8 mouse cellular contexts compared by ENCODE assay signal in genomic region chr12:86894184-86894839, GRCm38 (mm10). TPM values are rescaled to one million over a fixed set of nuclear protein-coding genes. Genes with fewer than 3 reads are reported as not detected.
DNase-seq lines count a peak whose midpoint lies in the region; ATAC-seq and TF ChIP-seq lines count a peak whose summit lies in the region.

No protein-coding gene starts in this region.

- peak overlapping the region; percentile 88 for H3K4me2 ChIP-seq in heart, embryonic 11.5 days
- H3K4me2 ChIP-seq in kidney, embryonic 15.5 days: peak overlapping the region; percentile 68
- H3K4me2 ChIP-seq in limb, embryonic 15.5 days: peak overlapping the region; percentile 62
- H3K4me2 ChIP-seq in midbrain, postnatal 0 days (ENCODE audit: low read depth, low read length, poor library complexity, severe bottlenecking): peak overlapping the region; percentile 46

- DNase-seq in brain, embryonic 14.5 days (ENCODE audit: low read depth): peak; percentile 100
- peak; percentile 100 for DNase-seq in midbrain, postnatal 0 days (ENCODE audit: low spot score)
- peak; percentile 93 to 97 for DNase-seq in spleen, postnatal 10 days (ENCODE audit: low spot score in 2 of 2)

- H3K79me2 ChIP-seq in C2C12 (ENCODE audit: control insufficient read depth, insufficient read depth): peaks cover 32% of the 10 kb centered on the region

- H3ac ChIP-seq in C2C12 (ENCODE audit: control insufficient read depth, insufficient read length, low read depth): peak overlapping the region; percentile 52

- H3K9ac ChIP-seq in heart, embryonic 11.5 days (ENCODE audit: low read depth, low read length): peak overlapping the region; percentile 80
- H3K9ac ChIP-seq in kidney, embryonic 15.5 days: peak overlapping the region; percentile 49
- 0 out of 2 replicates have a peak overlapping the region, but pooled peaks have one; percentile 33 for H3K9ac ChIP-seq in limb, embryonic 15.5 days
- peak overlapping the region; percentile 42; the same call in 1 of the 2 replicates for H3K9ac ChIP-seq in midbrain, postnatal 0 days (replicated peaks; ENCODE audit: low read length, poor library complexity, severe bottlenecking)

- WGBS in heart, embryonic 11.5 days (ENCODE audit: insufficient replicate concordance): 0% methylated on average over 23 of the region's 26 CpGs
- under 1% methylated on average over 22 of the region's 26 CpGs for WGBS in kidney, embryonic 15.5 days
- 0% methylated on average over 21 of the region's 26 CpGs for WGBS in limb, embryonic 15.5 days
- 0% methylated on average over 23 of the region's 26 CpGs for WGBS in midbrain, postnatal 0 days

- peaks cover 86% of the 10 kb centered on the region for H3K4me1 ChIP-seq in heart, embryonic 11.5 days (ENCODE audit: control insufficient read depth, insufficient read depth, low read length)
- H3K4me1 ChIP-seq in kidney, embryonic 15.5 days: peaks cover 93% of the 10 kb centered on the region
- peaks cover 95% of the 10 kb centered on the region for H3K4me1 ChIP-seq in limb, embryonic 15.5 days
- H3K4me1 ChIP-seq in midbrain, postnatal 0 days (ENCODE audit: insufficient read depth, low read length): peaks cover 64% of the 10 kb centered on the region

- peak overlapping the region; percentile 99 for H3K27ac ChIP-seq in heart, embryonic 11.5 days (ENCODE audit: low read depth, low read length)
- peak overlapping the region; percentile 100 for H3K27ac ChIP-seq in kidney, embryonic 15.5 days
- H3K27ac ChIP-seq in limb, embryonic 15.5 days: peak overlapping the region; percentile 99
- peak overlapping the region; percentile 95 for H3K27ac ChIP-seq in midbrain, postnatal 0 days (ENCODE audit: low read depth, low read length)

- TF ChIP-seq POLR2A in brain, embryonic 14.5 days (IDR thresholded peaks at IDR 0.05; ENCODE audit: borderline replicate concordance, extremely low read depth, insufficient read depth, insufficient read length, poor library complexity, severe bottlenecking): no peak

- peak overlapping the region; percentile 23 for H3K4me3 ChIP-seq in C2C12 (ENCODE audit: insufficient read depth, poor library complexity, severe bottlenecking)
- H3K4me3 ChIP-seq in heart, embryonic 11.5 days (ENCODE audit: low read depth, low read length): peak overlapping the region; percentile 40
- H3K4me3 ChIP-seq in kidney, embryonic 15.5 days (replicated peaks): peak overlapping the region; percentile 35
- H3K4me3 ChIP-seq in limb, embryonic 15.5 days: peak overlapping the region; percentile 36
- peak overlapping the region; percentile 24 for H3K4me3 ChIP-seq in midbrain, postnatal 0 days (ENCODE audit: low read depth, low read length)

- H3K9me3 ChIP-seq in heart, embryonic 11.5 days (replicated peaks; ENCODE audit: control insufficient read depth, low read length): no peaks in the 10 kb centered on the region
- no peaks in the 10 kb centered on the region for H3K9me3 ChIP-seq in kidney, embryonic 15.5 days (replicated peaks)
- no peaks in the 10 kb centered on the region for H3K9me3 ChIP-seq in limb, embryonic 15.5 days
- H3K9me3 ChIP-seq in midbrain, postnatal 0 days (ENCODE audit: low read length): no peaks in the 10 kb centered on the region

- ATAC-seq in erythroblast, adult 5-6 weeks (replicated peaks; ENCODE audit: low FRiP score, poor library complexity, severe bottlenecking): peak; percentile 93
- peak; percentile 85 for ATAC-seq in heart, embryonic 11.5 days (replicated peaks; ENCODE audit: insufficient number of reproducible peaks, low FRiP score, low TSS enrichment)
- peak; percentile 83 for ATAC-seq in kidney, embryonic 15.5 days (replicated peaks; ENCODE audit: low FRiP score)
- peak; percentile 83 for ATAC-seq in limb, embryonic 15.5 days (ENCODE audit: insufficient number of reproducible peaks, low FRiP score, low TSS enrichment, low read depth)
- ATAC-seq in midbrain, postnatal 0 days (ENCODE audit: low FRiP score): peak; percentile 91

- peaks cover 5% of the 10 kb centered on the region for H3K79me3 ChIP-seq in C2C12 (ENCODE audit: low read depth)

- H3K36me3 ChIP-seq in C2C12 (ENCODE audit: control insufficient read depth, insufficient read depth): no peaks in the 10 kb centered on the region
- H3K36me3 ChIP-seq in heart, embryonic 11.5 days (ENCODE audit: control insufficient read depth, insufficient read depth, low read length): no peaks in the 10 kb centered on the region
- H3K36me3 ChIP-seq in kidney, embryonic 15.5 days: no peaks in the 10 kb centered on the region
- no peaks in the 10 kb centered on the region for H3K36me3 ChIP-seq in limb, embryonic 15.5 days
- no peaks in the 10 kb centered on the region for H3K36me3 ChIP-seq in midbrain, postnatal 0 days (ENCODE audit: insufficient read depth, low read length)

- H3K27me3 ChIP-seq in C2C12 (ENCODE audit: control insufficient read depth, insufficient read depth, insufficient read length): no peaks in the 10 kb centered on the region
- H3K27me3 ChIP-seq in heart, embryonic 11.5 days (ENCODE audit: control insufficient read depth, insufficient read depth, low read length): no peaks in the 10 kb centered on the region
- no peaks in the 10 kb centered on the region for H3K27me3 ChIP-seq in kidney, embryonic 15.5 days
- no peaks in the 10 kb centered on the region for H3K27me3 ChIP-seq in limb, embryonic 15.5 days
- H3K27me3 ChIP-seq in midbrain, postnatal 0 days (ENCODE audit: insufficient read depth, low read length): no peaks in the 10 kb centered on the region

- TF ChIP-seq CTCF in C2C12 (IDR thresholded peaks at IDR 0.05; ENCODE audit: control insufficient read depth, insufficient read depth, insufficient read length): no peak
- TF ChIP-seq CTCF in brain, embryonic 14.5 days (IDR thresholded peaks at IDR 0.05; ENCODE audit: borderline replicate concordance, extremely low read depth, insufficient read depth, insufficient read length): no peak
- no peak for TF ChIP-seq CTCF in midbrain, postnatal 0 days (IDR thresholded peaks at IDR 0.05)

TF ChIP-seq in C2C12, 6 proteins besides CTCF, POLR2A, EP300 and RAD21:
- TF ChIP-seq MYOD1 (IDR thresholded peaks at IDR 0.05; ENCODE audit: control insufficient read depth, insufficient read length, low read depth): no peak
- TF ChIP-seq MYOG (IDR thresholded peaks at IDR 0.05; ENCODE audit: control insufficient read depth, extremely low read depth, insufficient read length): no peak
- no peak for TF ChIP-seq CEBPB (IDR thresholded peaks at IDR 0.05; ENCODE audit: low read depth)
- TF ChIP-seq USF1 (IDR thresholded peaks at IDR 0.05; ENCODE audit: low read depth): no peak
- TF ChIP-seq FOSL1 (IDR thresholded peaks at IDR 0.05; ENCODE audit: insufficient read depth, low read length, poor library complexity, severe bottlenecking): no peak
- TF ChIP-seq MAX (IDR thresholded peaks at IDR 0.05): no peak

RNA-seq across cellular contexts. Expression of gene Irf2bpl, which starts 9.7 kb away (rescaled TPM):
- polyA plus RNA-seq in C2C12 (2012; fragmentation: generic; extraction: Trizol): 49.7 TPM
- polyA plus RNA-seq in brain, embryonic 14.5 days (2012; rRNA removed): 77.9 and 97.5 TPM in 2 replicates
- total RNA-seq in erythroblast, adult 5-6 weeks (2015; ENCODE audit: low replicate concordance): 0.21 and 0.77 TPM in 2 replicates
- 0.42 TPM in 1 of 2 replicates, not detected in the other for total RNA-seq in erythroblast, adult 5-6 weeks (2017; ENCODE audit: low replicate concordance)
- polyA plus RNA-seq in heart, embryonic 11.5 days (2014; fragmentation: Nextera tagmentation; extraction: Ambion mirVana): 18.9 and 26.9 TPM in 2 replicates
- polyA plus RNA-seq in kidney, embryonic 15.5 days (2015; fragmentation: Nextera tagmentation; extraction: Ambion mirVana): 40.7 and 43.9 TPM in 2 replicates
- 36.0 and 38.5 TPM in 2 replicates for polyA plus RNA-seq in limb, embryonic 15.5 days (2015; fragmentation: Nextera tagmentation; extraction: Ambion mirVana)
- total RNA-seq in midbrain, postnatal 0 days (2014; rRNA removed): 171 and 191 TPM in 2 replicates
- 74.2 and 86.2 TPM in 2 replicates for polyA plus RNA-seq in midbrain, postnatal 0 days (2015; fragmentation: Nextera tagmentation; extraction: Ambion mirVana)

RNA-seq across cellular contexts. Expression of gene Cipc, which starts 52.5 kb away (rescaled TPM):
- polyA plus RNA-seq in C2C12 (2012; fragmentation: generic; extraction: Trizol): 12.0 TPM
- 67.3 and 70.7 TPM in 2 replicates for polyA plus RNA-seq in brain, embryonic 14.5 days (2012; rRNA removed)
- 4.8 and 7.1 TPM in 2 replicates for total RNA-seq in erythroblast, adult 5-6 weeks (2015; ENCODE audit: low replicate concordance)
- total RNA-seq in erythroblast, adult 5-6 weeks (2017; ENCODE audit: low replicate concordance): 5.6 and 8.2 TPM in 2 replicates
- 26.7 and 31.0 TPM in 2 replicates for polyA plus RNA-seq in heart, embryonic 11.5 days (2014; fragmentation: Nextera tagmentation; extraction: Ambion mirVana)
- 20.9 and 22.7 TPM in 2 replicates for polyA plus RNA-seq in kidney, embryonic 15.5 days (2015; fragmentation: Nextera tagmentation; extraction: Ambion mirVana)
- 22.0 and 23.3 TPM in 2 replicates for polyA plus RNA-seq in limb, embryonic 15.5 days (2015; fragmentation: Nextera tagmentation; extraction: Ambion mirVana)
- 65.7 and 77.5 TPM in 2 replicates for total RNA-seq in midbrain, postnatal 0 days (2014; rRNA removed)
- 34.6 and 37.6 TPM in 2 replicates for polyA plus RNA-seq in midbrain, postnatal 0 days (2015; fragmentation: Nextera tagmentation; extraction: Ambion mirVana)

Comparison
In these comparisons a context has a peak if more than half of its experiments do, and no peak if none do; other contexts are left out.
1. Peak in every context shown above with its lines: DNase-seq, ATAC-seq, H3K4me3 ChIP-seq and H3K27ac ChIP-seq.